Mouse (Mus musculus) forebrain, postnatal 0 days (tissue): Measurements from ENCODE around the gene Trpt1. TPM values are rescaled to one million over a fixed set of nuclear protein-coding genes. Genes with fewer than 3 reads are reported as not detected.

Source experiments
- ATAC-seq: fragments of 200-750 bp; cut with Nextera tagmentation; 2 replicates; pipeline ENCODE4 v1.8.0; 2017; ENCODE audit warnings: mild to moderate bottlenecking, moderate library complexity
- DNase-seq: peaks from one replicate; pipeline ENCODE4 v3.0.0-alpha.2; 2015
- H3K27ac ChIP-seq: fragments of 300-500 bp; sonication (generic); 2 replicates; pipeline ENCODE4 v1.5.1; 2014; ENCODE audit warnings: low read depth, mild to moderate bottlenecking, antibody characterized with exemption, low read length, moderate library complexity, mixed read lengths
- H3K27me3 ChIP-seq: fragments of 300-500 bp; sonication (generic); 2 replicates; pipeline ENCODE4 v1.6.1; 2014; ENCODE audit warnings: mild to moderate bottlenecking, low read length, mixed read lengths; ENCODE audit not compliant: insufficient read depth
- H3K36me3 ChIP-seq: fragments of 300-500 bp; sonication (generic); 2 replicates; pipeline ENCODE4 v1.6.1; 2014; ENCODE audit warnings: mild to moderate bottlenecking, moderate library complexity; ENCODE audit not compliant: insufficient read depth
- H3K4me1 ChIP-seq: fragments of 300-500 bp; sonication (generic); 2 replicates; pipeline ENCODE4 v1.6.1; 2014; ENCODE audit warnings: antibody characterized with exemption; ENCODE audit not compliant: insufficient read depth
- H3K4me2 ChIP-seq: fragments of 300-500 bp; sonication (generic); 2 replicates; pipeline ENCODE4 v1.6.1; 2014; ENCODE audit warnings: low read depth, mild to moderate bottlenecking, moderate library complexity
- H3K4me3 ChIP-seq: fragments of 300-500 bp; sonication (generic); 2 replicates; pipeline ENCODE4 v1.5.1; 2014; ENCODE audit warnings: low read depth, low read length, mixed read lengths
- H3K9ac ChIP-seq: fragments of 300-500 bp; sonication (generic); 2 replicates; pipeline ENCODE4 v1.6.1; 2014; ENCODE audit warnings: mild to moderate bottlenecking
- H3K9me3 ChIP-seq: fragments of 300-500 bp; sonication (generic); 2 replicates; pipeline ENCODE4 v1.6.1; 2016; ENCODE audit warnings: low read length
- CTCF ChIP-seq: sonication (generic); IDR thresholded peaks from 2 replicates; pipeline ENCODE4 v1.5.1; 2016; ENCODE audit warnings: antibody characterized with exemption, control low read depth, low read depth
- WGBS: fragments of 180-500 bp; shearing (Covaris S2); extraction: QIAGEN DNeasy Blood & Tissue Kit; methylation state at CpG from one replicate; pipeline ENCODE4 v1.1.7; 2014; 5-methylcytosine and 5-hydroxymethylcytosine counted together
- polyA plus RNA-seq: library from polyadenylated mRNA; unstranded; fragments of >200 nt; fragmentation: Nextera tagmentation; extraction: Ambion mirVana; gene quantifications from 2 replicates; pipeline ENCODE4 v1.2.1, GENCODE M21; 2015
- total RNA-seq: library from RNA; depleted of rRNA; stranded (reverse); fragments of >200 nt; gene quantifications from 2 replicates; pipeline ENCODE4 v1.2.3, GENCODE M21; 2014

The Trpt1 gene
- total and polyA plus RNA-seq, 2 experiments from 2014 or later, result 16.2 to 18.2 TPM

DNA sequence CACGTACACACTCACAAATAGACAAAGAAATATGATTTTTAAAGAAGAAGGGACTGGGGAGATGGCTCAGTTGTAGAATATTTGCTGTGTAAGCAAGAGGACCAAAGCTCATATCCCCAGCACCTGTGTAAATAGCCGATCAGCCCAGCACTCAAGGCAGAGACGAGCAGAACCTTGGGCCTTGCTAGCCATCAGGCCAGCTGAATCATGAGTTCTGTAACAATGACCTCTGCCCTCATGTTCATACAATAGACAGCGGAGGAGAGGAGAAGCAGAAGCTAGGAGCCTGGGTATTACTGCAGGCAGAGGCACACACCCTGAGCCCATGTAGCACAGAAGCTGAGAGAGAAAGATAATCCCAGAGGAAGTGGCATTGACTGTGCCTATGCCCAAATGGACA lies 16.5 kb downstream of the Trpt1 start:
- 83% methylated on average over 4 of the region's 4 CpGs for WGBS
- Histone ChIP-seq H3K4me1 (no peaks in the 10 kb centered on the region), H3K4me3 (no peak overlapping the region), H3K36me3 (no peaks in the 10 kb centered on the region; the same call in 1 of the 2 replicates), H3K27ac (no peak overlapping the region), H3K4me2 (no peak overlapping the region), H3K9me3 (no peaks in the 10 kb centered on the region), H3K9ac (no peak overlapping the region), H3K27me3 (no peaks in the 10 kb centered on the region)
- DNase-seq, result no peak
- no peak for ATAC-seq
- TF ChIP-seq CTCF, result no peak

DNA sequence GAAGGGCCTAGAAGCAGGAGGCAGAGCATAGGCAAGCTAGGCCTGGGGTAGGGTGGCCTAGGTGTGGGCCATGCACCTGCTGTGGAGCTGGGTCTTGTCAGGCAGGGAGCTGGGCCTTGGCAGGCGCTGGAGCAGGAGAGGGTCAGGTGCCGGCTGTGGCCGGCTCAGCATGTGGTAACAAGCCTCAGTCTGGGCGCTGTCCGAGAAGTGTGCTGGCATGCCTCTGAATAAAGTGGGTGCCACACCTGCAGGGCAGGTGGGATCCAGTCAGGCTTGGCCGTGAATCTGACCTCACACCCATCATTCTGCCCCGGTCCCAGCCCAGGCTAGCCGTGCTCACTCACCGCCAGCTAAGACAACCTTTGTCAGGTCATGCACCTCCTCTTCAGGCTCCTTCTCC lies 18.1 kb downstream of the Trpt1 start:
- no peak overlapping the region for H3K27ac ChIP-seq
- no peak for ATAC-seq
- H3K27me3 ChIP-seq, result no peaks in the 10 kb centered on the region
- TF ChIP-seq CTCF, result no peak
- 86% methylated on average over 9 of the region's 9 CpGs for WGBS
- H3K4me2 ChIP-seq, result no peak overlapping the region
- H3K4me3 ChIP-seq, result no peak overlapping the region
- no peak for DNase-seq
- H3K9me3 ChIP-seq, result no peaks in the 10 kb centered on the region
- no peaks in the 10 kb centered on the region for H3K4me1 ChIP-seq
- H3K9ac ChIP-seq, result no peak overlapping the region
- H3K36me3 ChIP-seq, result peaks cover 6% of the 10 kb centered on the region

DNA sequence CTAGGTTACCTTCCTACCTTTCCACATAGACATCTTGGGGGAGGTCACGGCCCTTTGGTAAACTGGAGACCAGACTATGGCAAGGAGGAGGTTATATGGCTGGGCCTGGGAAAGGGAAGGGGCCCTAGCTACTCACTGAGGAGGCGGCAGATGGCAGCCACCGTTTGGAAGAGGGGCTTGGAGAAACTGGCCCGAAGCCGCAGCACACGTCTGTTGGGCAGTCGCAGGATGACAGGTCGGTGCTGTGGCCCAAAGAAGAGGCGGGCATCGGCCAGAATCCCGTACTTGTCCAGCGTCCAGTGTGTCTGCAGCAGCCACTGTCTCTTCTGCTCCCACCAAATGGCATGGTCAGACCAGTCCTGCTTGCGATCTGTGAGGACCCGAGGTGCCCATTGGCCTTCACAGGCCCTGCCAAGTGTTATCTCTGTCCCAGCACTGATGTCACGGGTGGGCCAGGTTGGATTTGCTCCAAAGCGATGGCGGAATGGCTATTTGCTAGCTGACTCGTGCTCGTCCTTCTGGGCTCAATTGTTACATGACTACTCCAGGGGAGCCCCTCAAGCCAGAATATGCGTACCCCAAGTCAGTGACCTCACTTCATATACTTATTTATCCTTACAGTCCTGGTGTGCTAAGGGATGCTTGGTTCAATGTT lies 18.7 kb downstream of the Trpt1 start:
- Histone ChIP-seq H3K4me3 (no peak overlapping the region), H3K4me1 (no peaks in the 10 kb centered on the region), H3K27ac (no peak overlapping the region), H3K4me2 (no peak overlapping the region), H3K9me3 (no peaks in the 10 kb centered on the region), H3K36me3 (peaks cover 13% of the 10 kb centered on the region), H3K9ac (no peak overlapping the region), H3K27me3 (no peaks in the 10 kb centered on the region)
- ATAC-seq (no peak), DNase-seq (no peak)
- no peak for TF ChIP-seq CTCF
- 89% methylated on average over 20 of the region's 20 CpGs for WGBS

DNA sequence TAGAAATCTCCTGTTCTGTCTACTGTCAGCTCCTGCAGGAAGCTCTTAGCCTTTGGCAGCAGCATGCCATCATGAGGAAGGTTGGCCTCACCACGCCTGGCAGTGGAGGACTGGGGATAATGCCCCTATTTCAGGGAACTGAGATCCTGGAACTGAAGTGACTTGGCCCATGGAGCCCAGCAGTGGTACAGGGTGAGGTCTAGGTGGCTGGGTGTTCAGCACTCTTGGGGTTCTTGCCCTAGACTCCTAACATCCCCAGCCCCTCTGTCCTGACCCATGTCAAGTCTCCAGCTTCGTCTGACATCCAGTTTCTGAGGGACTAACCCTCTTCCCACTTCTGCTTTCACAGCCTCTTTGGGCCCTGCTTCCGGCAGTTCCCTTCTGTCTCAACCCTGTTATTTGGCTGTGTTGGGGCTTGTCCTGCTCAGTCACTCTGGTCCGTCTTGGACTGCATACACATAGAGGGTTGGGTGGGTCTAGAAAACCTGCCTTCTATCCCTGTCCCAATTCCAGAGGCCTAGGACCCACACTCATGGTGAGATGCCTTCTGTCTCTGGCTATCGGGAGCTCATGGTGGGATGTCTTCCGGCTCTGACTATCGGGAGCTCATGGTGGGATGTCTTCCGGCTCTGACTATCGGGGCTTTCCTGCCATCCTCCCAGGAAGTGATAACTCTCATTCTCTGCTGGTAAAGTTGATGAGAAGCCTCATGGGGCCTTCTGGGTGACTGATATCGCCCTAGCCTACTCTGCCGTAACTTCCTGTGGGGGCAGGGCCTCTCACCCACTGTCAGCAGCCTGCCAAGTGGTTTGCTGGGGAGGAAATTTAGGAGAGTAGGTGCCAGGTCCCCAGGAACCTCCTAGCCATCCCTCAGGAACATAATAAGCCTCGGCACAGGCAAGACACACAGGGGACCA lies 21.9 kb downstream of the Trpt1 start:
- H3K9ac ChIP-seq, result no peak overlapping the region
- DNase-seq (no peak), ATAC-seq (no peak)
- no peak for TF ChIP-seq CTCF
- 84% methylated on average over 12 of the region's 12 CpGs for WGBS
- no peak overlapping the region for H3K4me2 ChIP-seq
- H3K4me1 ChIP-seq, result no peaks in the 10 kb centered on the region
- no peaks in the 10 kb centered on the region for H3K27me3 ChIP-seq
- H3K9me3 ChIP-seq, result no peaks in the 10 kb centered on the region
- H3K27ac ChIP-seq, result no peak overlapping the region
- H3K4me3 ChIP-seq, result no peak overlapping the region
- peaks cover 42% of the 10 kb centered on the region for H3K36me3 ChIP-seq

DNA sequence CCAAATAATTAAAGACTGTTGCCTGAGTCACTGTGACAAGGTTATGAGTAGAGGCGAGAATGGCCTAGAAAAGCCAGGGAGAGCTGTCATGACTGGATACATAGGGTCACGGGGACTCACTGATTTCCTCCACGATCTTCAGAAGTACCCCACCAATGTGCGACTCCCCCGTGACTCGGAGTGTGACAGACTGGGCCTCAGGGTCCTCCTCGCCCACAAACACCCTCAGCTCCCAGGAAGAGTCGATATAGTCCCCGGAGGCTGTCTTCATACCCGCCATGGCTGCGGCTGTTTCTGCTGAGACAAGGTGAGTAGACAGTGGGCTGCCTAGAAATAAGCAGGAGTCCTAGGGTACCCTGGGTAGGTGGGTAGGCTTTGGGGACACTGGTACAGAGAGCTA lies 22.6 kb downstream of the Trpt1 start:
- ATAC-seq (no peak), DNase-seq (no peak)
- WGBS, result 91% methylated on average over 11 of the region's 11 CpGs
- no peak for TF ChIP-seq CTCF
- Histone ChIP-seq H3K4me3 (no peak overlapping the region), H3K4me2 (no peak overlapping the region), H3K9me3 (no peaks in the 10 kb centered on the region), H3K27me3 (no peaks in the 10 kb centered on the region), H3K27ac (no peak overlapping the region), H3K9ac (no peak overlapping the region), H3K4me1 (no peaks in the 10 kb centered on the region), H3K36me3 (peaks cover 49% of the 10 kb centered on the region)

DNA sequence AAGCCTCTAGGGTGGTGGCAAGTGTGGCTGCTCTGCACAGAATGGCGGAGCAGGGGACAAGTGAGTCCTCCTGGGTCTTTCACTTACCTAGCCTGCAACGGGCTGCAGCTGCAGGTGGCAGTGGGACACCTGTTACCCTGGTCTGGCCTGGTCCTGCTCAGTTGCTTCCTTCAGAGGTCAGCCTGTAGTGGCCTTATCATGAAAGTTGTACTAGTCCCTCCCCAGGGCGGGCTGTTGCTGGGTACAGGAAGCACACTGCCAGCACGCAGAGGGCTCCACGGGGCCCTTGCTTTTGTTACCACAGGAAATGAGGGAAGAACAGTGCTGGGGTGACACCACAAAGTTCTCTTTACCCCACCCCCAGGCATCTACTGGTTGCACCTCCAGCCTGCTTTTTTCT lies 23.3 kb downstream of the Trpt1 start, which contains the start of gene Fermt3:
Gene Fermt3 (minus strand): TSS at position 279 of the 400 bp plus-strand sequence.
- TF ChIP-seq CTCF, result no peak
- ATAC-seq (no peak), DNase-seq (no peak)
- no peaks in the 10 kb centered on the region for H3K9me3 ChIP-seq
- H3K9ac ChIP-seq, result no peak within 1 kb of the TSS
- H3K4me1 ChIP-seq, result no peaks in the 10 kb centered on the region
- H3K27me3 ChIP-seq, result no peaks in the 10 kb centered on the region
- no peak within 1 kb of the TSS for H3K4me3 ChIP-seq
- peaks cover 53% of the 10 kb centered on the region for H3K36me3 ChIP-seq
- 86% methylated on average over 5 of the region's 5 CpGs for WGBS
- no peak within 1 kb of the TSS for H3K27ac ChIP-seq
- H3K4me2 ChIP-seq, result no peak within 1 kb of the TSS

DNA sequence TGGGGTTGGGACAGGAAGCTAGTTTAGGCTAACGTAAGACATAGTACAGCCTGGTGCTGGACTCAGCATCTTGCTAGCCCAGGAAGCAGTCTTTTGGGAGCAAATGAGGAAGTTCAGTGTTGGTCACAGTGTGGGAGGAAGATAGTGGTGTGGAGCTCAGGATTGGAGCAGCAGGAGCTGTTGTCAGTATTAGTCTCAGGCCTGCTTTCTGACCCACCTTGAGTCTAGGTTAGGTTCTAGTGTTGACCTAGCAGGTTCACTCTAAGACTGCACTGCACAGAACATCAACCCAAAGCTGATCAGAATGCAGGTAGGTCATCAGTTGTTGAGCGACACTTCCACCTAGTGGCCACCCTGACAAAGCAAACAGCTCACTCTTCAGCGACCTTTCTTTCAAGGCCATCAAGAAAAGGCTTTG lies 24.3 kb downstream of the Trpt1 start:
- no peak overlapping the region for H3K9ac ChIP-seq
- peaks cover 64% of the 10 kb centered on the region for H3K36me3 ChIP-seq
- TF ChIP-seq CTCF, result peak; percentile 77
- H3K4me2 ChIP-seq, result no peak overlapping the region
- H3K4me1 ChIP-seq, result no peaks in the 10 kb centered on the region
- ATAC-seq (peak; percentile 54), DNase-seq (peak; percentile 56)
- WGBS, result 47% methylated on average over 3 of the region's 3 CpGs
- H3K4me3 ChIP-seq, result no peak overlapping the region
- no peaks in the 10 kb centered on the region for H3K9me3 ChIP-seq
- H3K27ac ChIP-seq, result no peak overlapping the region
- no peaks in the 10 kb centered on the region for H3K27me3 ChIP-seq
